Mouse (Mus musculus) heart, adult 9 months (tissue): ENCODE measurements around the gene Ctf1.
"Not testable (repeated sequence)": the region's sequence is repeated elsewhere in the genome, so short reads cannot be mapped to it uniquely, and the experiment has no call there.

Source experiments
- DNase-seq, 2 experiments: peaks; one replicate each; pipeline ENCODE4 v3.0.0; 2022; ENCODE audit warnings: low spot score in 2 of 2

The Ctf1 gene

DNA sequence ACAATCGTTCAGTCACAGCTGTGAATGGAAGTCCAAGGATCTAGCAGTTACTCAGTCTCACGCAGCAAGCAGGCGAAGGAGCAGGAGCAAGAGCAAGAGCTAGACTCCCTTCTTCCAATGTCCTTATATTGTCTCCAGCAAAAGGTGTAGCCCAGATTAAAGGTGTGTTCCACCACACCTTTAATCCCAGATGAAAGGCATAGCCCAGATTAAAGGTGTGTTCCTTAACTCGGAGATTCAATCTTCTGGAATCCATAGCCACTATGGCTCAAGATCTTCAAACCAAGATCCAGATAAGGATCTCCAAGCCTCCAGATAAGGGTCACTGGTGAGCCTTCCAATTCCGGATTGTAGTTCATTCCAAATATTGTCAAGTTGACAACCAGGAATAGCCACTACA, 19.5 kb downstream of the Ctf1 start, which contains the start of gene Ctf2:
Gene Ctf2, minus strand, starts transcription at position 101 of the 400 bp plus-strand sequence.
- not testable (repeated sequence) for DNase-seq

DNA sequence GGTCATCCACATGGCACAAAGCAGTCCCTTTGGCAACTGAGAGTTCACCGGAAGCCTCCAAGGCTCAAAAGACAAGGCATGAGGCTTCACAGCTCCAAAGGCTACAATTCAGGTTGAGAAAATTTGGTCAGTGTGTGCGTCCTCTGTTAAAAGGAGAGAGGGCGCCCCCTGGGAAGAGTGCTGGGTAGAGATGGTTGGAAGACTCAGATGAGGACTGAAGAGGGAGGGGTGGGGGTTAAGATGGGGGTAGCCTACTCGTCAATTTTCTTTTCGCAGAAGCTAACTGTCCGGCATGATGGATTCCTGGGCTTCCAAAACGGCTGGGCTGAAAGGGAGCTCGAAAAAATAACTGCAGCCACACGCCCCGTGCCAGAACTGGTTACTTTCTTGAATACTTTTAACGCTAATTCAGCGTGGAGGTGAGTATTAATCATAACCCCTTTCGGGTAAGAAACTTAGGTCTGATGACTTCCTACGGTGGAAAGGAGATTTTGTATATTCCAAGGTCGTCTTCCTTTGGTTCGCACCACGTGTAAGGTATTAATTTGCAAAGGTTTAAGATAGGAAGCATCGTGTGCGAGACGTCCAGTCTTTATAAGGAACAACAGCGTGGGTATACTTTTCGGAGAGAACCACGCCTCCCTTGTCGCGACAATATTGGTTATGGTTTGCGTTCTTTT, 32.0 kb downstream of the Ctf1 start, which contains the start of gene Fbxl19:
Gene Fbxl19, plus strand, starts transcription at position 178 of the 680 bp plus-strand sequence.
- peak; percentile 51 to 64 for DNase-seq

DNA sequence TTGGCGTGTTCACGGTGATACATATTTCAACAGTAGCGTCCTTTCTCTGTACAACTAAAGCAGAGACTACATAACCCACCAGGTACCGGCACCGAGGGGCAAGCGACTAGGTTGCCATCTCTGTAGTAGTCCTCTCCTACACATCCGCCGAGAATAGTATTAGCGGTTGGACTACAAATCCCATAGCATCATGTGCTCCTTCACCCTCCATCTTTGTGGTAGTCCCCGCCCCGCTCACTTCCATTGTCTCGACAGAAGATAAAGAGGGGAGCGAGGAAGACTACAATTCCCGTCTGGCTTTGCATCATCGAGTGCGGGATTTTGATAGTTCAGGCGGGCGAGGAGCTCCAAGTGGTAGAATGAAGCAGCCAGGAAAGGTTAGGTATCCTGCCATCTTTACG, 32.7 kb downstream of the Ctf1 start:
- DNase-seq = peak; percentile 95 to 96

DNA sequence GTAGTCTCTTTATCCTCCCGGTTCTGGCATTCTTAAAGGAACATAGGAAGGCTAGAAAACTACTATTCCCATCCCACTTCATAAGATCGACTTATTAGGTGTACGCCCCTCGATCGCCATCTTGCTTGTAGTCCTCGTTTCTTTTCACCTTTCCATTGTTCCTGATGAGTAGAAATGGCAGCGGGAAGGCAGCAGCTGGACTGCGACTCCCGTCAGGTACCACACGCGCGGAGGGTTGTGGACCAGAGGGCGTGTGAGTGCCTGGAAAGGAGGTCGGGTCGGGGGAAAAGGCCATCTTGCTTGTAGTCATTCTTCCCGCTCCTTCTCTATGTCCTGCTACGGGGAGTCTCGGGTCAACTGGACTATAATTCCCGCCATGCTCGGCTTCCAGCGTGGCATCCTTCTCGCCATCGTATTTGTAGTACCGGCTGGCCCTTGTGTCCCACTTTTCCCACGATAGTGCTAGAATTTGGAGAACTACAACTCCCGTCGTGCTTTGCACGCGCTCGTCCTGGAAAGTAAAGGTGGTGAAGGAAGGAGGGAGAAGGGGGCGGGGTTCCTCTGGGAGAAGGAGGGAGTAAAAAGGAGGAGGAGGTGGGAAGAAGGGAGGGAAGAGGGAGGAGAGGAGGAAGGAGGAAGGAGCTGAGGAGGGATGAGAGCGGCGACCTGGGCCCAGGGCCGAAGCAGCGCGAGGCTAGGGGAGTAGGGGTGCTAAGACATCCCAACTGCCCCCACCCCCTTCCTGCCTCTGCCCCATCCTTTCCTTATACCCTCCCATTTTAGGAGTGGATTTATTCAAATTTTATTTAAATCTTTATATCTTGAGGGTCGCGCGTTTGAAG, 33.3 kb downstream of the Ctf1 start:
- DNase-seq = peak; percentile 99

DNA sequence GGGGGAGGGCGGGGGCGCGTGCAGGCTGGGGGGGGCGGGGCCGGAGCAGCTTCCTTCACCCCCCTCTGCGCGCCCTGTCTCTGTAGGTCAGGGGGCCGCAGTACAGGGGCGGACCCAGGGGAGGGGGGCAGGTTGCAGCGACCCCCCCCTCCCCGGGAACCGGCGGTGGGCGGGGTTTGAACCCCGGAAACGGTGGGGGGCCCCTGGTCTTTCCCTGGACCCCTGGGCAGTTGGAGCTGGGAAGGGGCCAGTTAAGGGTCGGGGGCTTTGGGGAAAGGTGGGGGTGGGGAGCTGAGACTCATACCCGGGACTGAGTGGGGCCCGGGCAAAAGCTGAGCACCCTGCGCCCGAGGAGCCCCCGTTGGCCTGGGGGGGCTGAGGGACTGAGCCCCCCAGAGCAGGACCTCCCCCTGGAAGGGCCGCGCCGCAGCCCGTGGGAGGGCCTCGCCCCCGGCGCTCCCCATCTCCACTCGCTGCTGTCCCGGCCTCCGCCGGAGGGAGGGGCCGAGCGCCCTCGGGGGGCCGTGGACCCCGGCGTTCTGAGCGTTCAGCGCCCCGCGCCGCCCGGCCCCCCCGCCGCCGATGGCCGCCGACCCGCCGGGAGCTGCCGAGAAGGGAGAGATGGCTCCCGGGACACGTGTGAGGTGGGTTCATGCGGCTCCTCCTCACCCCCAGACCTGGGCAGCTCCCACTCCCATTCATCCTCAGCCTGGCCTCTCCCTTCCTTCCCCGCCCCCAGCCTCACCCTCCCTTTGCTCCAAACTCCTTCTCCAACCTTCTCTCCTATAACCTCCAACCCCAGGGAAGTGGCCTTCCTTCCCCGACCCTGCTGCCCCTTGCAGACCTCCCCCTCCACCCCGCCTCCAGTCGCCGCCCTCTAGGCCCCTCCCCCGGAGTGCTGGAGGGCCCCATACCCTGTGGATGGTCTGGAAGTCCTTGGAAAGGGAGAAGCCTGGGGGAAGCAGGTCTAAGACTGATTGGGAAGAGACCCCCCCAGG, 34.3 kb downstream of the Ctf1 start:
- DNase-seq = no peak

DNA sequence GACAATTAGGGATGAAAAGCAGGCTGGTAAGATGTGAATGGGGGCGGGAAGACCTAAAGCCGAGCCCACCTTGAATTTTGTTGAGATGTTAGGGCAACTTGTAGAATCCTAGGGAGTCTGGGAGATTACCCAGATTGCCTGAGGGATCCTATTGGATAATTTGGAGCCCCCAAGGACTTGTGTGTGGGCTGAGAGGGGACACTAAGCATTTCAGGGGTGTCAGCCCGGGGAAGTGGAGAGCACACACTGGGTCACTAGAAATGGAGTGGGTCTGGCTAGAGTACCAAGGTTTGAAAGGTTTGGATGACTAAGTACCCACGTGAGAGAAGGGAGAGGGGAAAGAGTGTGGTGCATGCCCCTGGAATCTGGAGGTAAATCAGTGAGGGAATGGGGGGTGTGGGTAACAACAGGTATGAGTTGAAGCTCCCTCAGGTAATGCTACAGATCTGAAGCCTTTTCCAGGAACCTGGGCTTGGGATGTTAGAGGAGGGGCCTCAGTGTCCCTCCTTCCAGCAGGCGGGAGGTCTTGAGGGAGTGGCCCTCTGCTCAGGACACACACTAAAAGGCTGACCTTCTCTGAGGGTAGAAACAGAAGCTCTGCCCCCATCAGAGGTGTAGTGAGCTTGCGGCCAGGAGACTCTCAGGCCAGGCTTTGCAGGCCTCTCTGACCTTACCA, 35.2 kb downstream of the Ctf1 start:
- no peak for DNase-seq

DNA sequence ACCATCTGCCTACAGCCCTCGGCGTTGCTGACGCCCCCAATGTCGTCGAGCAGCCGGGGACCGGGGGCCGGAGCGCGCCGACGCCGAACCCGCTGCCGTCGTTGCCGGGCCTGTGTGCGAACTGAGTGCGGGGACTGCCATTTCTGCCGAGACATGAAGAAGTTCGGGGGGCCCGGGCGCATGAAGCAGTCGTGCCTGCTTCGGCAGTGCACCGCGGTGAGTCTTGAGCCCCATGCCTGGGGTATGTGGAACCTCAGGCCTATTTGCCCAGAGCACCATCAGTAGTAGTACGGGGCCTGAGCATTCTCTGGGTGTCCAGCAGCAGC, 35.7 kb downstream of the Ctf1 start:
- DNase-seq = no peak

DNA sequence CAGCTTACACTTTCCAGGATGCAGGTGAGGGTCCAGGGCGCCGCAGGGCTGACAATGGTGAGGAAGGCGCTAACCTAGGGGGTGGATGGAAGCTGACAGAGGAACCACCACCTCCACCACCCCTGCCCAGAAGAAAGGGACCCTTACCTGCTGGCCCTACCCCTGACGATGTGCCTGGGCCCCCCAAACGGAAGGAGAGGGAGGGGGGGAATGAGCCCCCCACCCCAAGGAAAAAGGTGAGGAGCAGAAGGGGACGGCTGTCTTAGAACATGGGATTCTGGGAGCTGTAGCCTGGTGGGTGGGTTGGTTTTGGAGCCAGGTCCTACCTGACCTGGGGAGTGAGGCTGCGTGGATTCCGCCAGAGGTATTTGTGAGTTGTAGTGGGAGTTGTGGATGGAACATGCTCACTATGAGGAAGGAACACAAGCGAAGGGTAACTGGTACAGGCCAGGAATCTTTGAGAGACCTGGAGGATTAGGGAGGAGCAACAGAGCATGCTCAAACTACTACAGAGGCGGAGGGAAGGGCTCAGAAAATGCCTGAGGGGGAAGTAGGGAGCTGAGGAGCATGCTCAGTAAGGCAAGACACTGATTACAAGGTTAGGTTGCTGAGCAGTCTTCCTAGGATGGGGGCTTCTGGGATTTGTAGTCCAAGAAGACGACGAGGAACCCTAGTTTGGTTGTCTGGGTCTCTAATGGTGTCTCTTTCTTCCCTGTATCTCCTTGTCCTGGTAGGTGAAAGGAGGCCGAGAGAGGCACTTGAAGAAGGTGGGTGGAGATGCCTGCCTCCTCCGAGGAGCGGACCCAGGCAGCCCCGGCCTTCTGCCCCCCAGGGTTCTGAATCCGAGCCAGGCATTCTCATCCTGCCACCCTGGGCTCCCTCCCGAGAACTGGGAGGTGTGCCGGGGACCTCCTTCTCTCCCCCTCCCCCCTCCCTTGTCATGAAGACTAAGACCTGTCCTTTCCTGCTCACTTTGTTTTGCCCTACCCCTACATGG, 37.9 kb downstream of the Ctf1 start:
- DNase-seq = no peak

DNA sequence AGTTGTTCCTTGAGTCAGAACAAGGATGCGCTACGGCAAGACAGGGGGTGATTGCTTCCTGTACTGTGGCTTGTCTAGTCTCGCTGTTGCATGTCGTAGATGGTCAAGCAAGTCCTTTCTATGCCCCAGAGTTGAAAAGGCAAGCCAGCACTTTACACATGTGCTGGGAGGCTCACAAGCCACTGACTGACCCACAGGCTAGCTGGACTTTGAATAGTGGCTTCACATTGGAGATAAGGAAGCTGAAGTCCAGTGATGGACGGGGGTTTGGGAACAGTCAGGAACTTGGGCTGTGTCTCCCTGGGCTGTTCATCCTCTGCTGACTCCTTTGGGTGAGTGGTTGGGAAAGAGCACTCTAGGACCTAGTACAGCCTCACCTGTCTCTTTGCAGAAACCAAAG, 39.1 kb downstream of the Ctf1 start:
- DNase-seq = no peak

DNA sequence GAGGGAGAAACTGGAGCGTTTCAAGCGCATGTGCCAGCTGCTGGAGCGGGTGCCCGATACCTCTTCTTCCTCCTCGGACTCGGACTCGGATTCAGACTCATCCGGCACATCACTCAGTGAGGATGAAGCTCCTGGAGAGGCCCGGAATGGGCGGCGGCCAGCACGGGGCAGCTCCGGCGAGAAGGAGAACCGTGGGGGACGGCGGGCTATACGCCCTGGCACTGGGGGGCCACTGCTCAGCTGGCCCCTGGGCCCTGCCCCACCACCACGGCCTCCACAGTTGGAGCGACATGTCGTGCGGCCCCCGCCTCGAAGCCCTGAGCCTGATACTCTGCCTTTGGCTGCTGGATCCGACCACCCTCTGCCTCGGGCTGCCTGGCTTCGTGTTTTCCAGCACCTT, 39.5 kb downstream of the Ctf1 start:
- DNase-seq = no peak

DNA sequence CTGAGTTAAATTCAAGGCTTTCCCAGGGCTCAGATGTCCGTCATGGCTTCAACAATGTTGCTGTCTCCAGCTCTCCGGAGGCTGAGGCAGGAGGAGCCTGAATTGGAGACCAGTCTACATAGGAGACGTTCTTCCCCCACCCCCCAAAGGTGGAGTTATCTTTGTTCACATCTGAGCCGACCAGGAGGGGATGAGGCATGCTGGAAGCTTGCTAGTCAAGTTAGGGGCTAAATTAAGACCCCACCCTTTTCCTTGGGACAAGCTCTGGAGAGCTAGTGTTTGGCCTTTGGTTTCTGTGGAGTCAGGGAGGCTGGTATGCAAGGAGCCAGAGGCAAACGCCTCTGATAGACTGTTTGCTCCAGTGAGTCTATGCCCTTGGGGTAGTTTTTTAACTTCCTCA, 40.6 kb downstream of the Ctf1 start:
- no peak for DNase-seq

DNA sequence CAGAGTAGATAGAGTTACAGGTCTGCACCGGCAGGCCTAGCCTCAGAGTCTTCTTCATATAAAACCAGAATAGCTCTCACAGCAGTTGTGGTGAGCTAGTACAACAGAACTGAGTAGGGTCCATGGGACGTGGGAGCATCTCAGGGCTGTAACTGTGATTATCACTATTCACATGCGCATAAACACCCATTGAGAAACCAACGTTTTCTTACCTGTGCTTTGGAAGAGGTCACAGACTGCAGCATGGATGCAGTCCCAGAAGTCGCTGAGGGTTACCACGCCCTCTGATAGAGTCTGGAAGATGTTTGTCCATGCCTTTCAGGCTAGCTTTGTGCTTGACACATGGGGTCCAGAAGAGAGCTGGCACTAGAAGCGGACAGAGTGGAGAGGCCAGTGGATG, 41.2 kb downstream of the Ctf1 start:
- DNase-seq = no peak

DNA sequence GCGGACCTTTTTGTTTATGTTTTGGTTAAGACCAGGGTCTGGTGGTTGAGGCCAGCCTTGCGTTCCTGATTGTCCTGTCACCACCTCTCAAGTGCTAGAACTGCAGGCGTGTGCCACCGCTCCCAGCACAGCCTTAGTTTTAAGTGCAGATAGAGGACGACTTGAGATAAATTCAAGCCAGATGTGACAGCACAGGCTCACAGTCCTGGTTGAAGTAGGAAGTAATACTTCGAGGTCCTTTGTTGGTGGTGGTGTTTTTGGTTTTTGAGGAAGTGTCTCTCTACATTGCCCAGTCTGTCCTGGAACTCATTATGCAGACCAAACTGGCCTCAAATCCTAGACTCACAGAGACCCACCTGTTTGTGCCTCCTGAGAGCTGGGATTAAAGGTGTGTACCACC, 47.2 kb downstream of the Ctf1 start:
- no peak for DNase-seq

DNA sequence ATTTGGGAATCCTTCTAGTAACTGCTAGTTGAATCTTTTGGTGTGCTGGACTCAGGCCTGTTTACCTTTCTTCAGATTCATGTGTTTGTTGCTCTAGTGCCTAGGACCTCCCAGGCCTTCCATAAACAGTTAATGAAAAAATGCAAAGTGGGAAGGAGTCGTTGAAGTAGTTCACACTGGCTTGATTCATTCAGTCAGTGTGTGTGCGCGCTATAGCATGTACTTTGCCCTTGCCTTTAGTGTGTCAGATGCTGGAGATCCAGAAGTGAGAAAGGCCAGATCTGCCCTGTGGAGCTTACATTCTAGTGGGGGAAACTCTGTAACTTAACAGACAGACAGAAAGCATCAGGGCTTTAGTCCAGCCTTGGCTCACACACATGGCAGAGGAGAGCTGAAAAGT, 47.9 kb downstream of the Ctf1 start:
- DNase-seq = no peak

DNA sequence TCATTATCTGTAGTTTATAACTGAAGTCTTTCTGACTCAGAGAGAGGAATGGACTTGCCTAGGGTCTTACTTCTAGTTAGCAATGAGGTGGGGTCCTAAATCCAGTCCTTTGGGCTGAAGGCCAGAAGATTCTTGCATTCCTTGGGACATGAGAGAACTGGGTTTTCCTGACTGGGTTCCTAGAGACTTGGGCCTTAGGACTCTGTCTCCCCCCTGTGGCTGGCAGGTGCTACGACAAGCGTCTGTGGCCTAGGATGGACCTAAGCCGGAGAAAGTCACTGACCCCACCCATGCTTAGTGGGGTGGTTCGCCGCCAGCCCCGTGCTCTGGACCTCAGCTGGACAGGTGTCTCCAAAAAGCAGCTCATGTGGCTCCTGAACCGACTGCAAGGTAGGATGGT, 48.5 kb downstream of the Ctf1 start:
- DNase-seq = peak; percentile 67 to 77

DNA sequence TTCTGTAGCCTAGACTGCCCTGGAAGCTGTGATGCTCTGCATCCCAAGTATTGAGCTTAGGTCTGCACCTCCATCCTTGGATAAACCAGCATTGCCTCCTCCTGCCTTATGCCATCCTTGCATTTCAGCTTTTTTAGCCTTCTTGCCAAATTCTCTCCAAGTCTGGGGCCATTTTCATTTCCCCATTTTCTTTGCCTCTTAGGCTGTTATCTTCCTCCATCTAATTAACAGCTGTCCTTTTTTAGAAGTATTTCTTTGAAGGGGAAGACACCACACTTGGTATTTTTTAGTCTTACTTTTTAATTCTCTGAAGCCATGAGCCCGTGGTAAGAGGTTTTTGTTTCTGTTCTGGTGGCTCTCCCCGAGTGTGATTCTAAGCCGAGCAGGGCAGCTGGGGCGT, 51.1 kb downstream of the Ctf1 start:
- DNase-seq = no peak

DNA sequence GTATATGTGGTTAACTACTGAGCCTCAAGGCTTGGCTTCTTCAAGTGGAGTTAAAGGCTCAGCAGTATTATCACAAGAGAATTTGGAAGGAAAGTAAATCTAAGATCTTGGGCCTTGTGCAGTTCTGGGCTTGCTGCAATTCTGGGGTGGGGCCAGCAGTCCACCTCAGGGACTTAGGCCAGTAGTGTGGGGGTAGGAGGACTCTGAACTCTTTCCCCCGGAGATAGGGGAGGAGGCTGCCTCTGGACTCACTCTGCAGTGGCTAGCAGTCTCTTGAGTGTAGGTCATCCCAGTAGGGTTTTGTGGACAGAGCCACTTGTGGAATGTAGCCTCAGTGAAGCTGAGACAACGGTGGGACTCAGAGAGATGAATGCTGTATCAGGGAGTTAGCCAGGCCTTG, 53.2 kb downstream of the Ctf1 start:
- no peak for DNase-seq

DNA sequence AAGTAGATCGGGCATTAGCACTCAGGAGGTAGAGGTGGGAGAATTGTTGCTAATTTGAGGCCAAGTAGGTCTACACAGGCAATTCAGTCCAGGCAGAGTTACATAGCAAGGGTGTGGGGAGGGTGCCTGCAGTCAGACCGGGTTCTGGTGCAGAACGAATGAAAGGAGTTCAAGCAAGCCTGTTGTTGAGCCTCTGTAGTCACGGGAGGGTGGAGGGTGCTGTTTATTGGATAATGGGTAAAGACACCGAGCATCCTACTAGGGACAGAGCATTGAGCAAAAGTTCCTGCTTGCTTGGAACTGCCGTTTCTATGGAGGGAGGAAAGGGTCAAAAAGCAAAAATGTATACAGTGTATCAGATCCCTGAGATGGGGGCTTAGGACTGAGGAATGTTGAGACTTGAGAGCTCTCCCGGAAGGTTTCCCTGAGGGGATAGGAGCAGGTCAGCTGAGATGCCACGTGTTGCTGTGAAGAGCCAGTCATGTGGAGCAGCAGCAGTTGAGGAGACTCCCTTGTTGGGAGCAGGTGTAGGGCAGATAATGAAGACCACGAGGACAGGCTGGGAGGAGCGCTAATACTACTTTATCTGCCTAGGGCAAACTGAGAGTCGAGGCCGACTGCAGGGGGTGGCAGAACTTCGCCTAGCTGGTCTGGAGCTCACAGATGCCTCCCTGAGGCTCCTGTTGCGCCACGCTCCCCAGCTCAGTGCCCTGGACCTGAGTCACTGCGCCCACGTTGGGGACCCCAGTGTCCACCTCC, 54.5 kb downstream of the Ctf1 start:
- no peak for DNase-seq
